Mouse (Mus musculus): ENCODE measurements around the gene Olfr632. TPM values are rescaled to one million over a fixed set of nuclear protein-coding genes. Genes with fewer than 3 reads are reported as not detected.

The Olfr632 gene
- 0.13 TPM in 1 of 2 replicates, not detected in the other for polyA plus RNA-seq (2014; fragmentation: Nextera tagmentation; extraction: Ambion mirVana)

DNA sequence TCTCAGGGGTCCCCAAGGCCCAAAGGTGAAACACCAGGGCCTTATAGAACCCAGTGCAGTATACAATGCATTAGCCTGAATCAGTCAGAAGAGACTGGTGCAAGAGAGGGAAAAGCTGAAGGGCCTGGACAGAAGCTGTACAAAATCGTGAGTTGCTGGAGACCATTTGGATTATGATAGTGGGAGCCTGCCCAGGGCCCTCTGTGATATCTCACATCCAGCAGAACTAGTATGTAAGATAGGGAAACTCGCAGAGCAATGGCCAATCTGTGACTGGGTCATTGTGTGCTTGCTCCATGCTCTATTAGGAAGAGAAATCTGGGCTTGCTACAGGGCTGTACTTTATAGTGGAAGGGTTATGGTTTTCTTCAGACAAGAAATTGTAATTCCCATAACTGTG is at the start of gene Olfr632:
Gene Olfr632, plus strand, starts transcription at position 84 of the 400 bp plus-strand sequence.
- H3K36me3 ChIP-seq (ENCODE audit: control insufficient read depth, insufficient read depth, low read length) = no peaks in the 10 kb centered on the region

DNA sequence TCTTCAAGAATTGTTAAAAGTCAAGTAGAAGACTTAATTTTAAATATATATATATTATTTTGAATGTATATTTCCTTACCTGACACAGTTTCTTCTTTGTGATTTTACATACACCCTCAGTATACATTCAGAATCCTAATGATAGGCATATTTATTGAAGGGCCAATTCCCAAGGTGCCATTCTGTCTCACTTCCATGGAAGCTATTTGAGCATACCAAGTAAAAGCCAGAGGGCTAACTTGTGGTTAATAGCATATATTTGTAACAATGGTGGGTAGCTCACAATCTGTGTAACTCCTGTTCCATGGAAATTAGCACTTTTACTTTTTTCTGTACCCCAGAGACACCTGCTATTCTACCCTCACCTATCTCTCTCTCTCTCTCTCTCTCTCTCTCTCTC is 48.0 kb upstream of the Olfr632 start, which contains the start of gene Olfr66:
Gene Olfr66, minus strand, starts transcription at position 101 of the 400 bp plus-strand sequence.
- Histone ChIP-seq H3K27ac (ENCODE audit: low read depth, low read length) (no peak within 1 kb of the TSS), H3K9ac (ENCODE audit: low read depth, low read length) (no peak within 1 kb of the TSS), H3K4me1 (replicated peaks; ENCODE audit: control insufficient read depth, insufficient read depth, low read length) (no peaks in the 10 kb centered on the region), H3K9me3 (ENCODE audit: control insufficient read depth, low read length) (no peaks in the 10 kb centered on the region), H3K36me3 (ENCODE audit: control insufficient read depth, insufficient read depth, low read length) (no peaks in the 10 kb centered on the region), H3K27me3 (ENCODE audit: control insufficient read depth, insufficient read depth, low read length) (no peaks in the 10 kb centered on the region), H3K4me3 (ENCODE audit: low read depth, low read length) (no peak within 1 kb of the TSS), H3K4me2 (replicated peaks; ENCODE audit: low read depth, low read length) (no peak within 1 kb of the TSS)
- DNase-seq (ENCODE audit: low spot score) (no peak), ATAC-seq (ENCODE audit: low FRiP score) (no peak)

More for the DNA sequence above, at the start of gene Olfr632:
- Histone ChIP-seq H3K9me3 (ENCODE audit: control insufficient read depth, low read length) (no peaks in the 10 kb centered on the region), H3K27me3 (ENCODE audit: control insufficient read depth, insufficient read depth, low read length) (no peaks in the 10 kb centered on the region), H3K4me3 (ENCODE audit: low read depth, low read length) (no peak within 1 kb of the TSS), H3K9ac (ENCODE audit: low read depth, low read length) (no peak within 1 kb of the TSS), H3K4me2 (replicated peaks; ENCODE audit: low read depth, low read length) (no peak within 1 kb of the TSS), H3K27ac (ENCODE audit: low read depth, low read length) (no peak within 1 kb of the TSS), H3K4me1 (replicated peaks; ENCODE audit: control insufficient read depth, insufficient read depth, low read length) (no peaks in the 10 kb centered on the region)
- ATAC-seq (ENCODE audit: low FRiP score) (no peak), DNase-seq (ENCODE audit: low spot score) (no peak)
- WGBS = 66% methylated on average over 2 of the region's 2 CpGs

DNA sequence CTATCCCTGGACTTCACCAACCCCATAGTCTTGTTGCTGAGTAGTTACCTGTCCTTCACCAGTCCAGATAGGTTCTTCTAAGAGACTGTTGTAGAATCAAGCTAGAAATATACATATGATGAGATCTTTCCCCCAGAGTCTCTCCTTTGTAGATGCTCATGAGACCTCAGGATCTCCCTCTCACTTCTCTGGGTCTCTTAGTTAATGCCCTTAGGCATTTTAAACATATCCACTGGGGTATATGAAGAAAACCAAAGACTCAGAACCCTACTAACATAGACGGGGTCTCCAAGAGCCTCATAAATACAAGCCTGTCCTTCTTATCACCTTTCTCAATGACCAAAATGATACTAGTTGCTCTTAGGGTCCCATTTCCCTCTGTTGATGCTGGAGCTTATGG is 39.8 kb upstream of the Olfr632 start, which contains the start of gene Olfr64:
Gene Olfr64, minus strand, starts transcription at position 101 of the 400 bp plus-strand sequence.
- H3K4me2 ChIP-seq (replicated peaks; ENCODE audit: low read depth, low read length) = no peak within 1 kb of the TSS
- ATAC-seq (ENCODE audit: low FRiP score) = no peak
- H3K4me3 ChIP-seq (ENCODE audit: low read depth, low read length) = no peak within 1 kb of the TSS
- no peaks in the 10 kb centered on the region for H3K9me3 ChIP-seq (ENCODE audit: control insufficient read depth, low read length)
- no peak within 1 kb of the TSS for H3K9ac ChIP-seq (ENCODE audit: low read depth, low read length)
- no peaks in the 10 kb centered on the region for H3K36me3 ChIP-seq (ENCODE audit: control insufficient read depth, insufficient read depth, low read length)
- WGBS = 90% methylated on average over 1 of the region's 1 CpGs
- no peaks in the 10 kb centered on the region for H3K27me3 ChIP-seq (ENCODE audit: control insufficient read depth, insufficient read depth, low read length)
- H3K27ac ChIP-seq (ENCODE audit: low read depth, low read length) = no peak within 1 kb of the TSS
- no peaks in the 10 kb centered on the region for H3K4me1 ChIP-seq (replicated peaks; ENCODE audit: control insufficient read depth, insufficient read depth, low read length)
- no peak for DNase-seq (ENCODE audit: low spot score)

DNA sequence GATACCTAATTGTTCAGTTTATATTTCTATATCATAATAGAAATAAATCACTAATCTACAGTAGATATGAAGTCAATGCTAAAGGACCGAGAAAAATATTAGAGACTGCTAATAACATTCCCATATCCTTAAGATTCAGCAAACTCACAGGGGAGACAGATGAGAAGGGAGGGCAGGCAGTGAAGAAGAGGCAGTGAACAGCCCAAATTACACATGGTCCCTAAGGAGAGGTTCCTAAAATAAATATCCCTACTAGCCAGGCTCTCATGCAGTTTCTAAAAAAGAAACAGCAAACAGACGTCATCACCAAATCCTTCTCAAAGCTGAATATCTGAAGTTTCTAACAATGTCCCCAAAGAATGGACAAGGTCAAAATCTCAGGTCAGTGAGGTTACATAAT is 31.0 kb upstream of the Olfr632 start, which contains the start of gene Olfr65:
Gene Olfr65, plus strand, starts transcription at position 301 of the 400 bp plus-strand sequence.
- H3K4me1 ChIP-seq (replicated peaks; ENCODE audit: control insufficient read depth, insufficient read depth, low read length) = no peaks in the 10 kb centered on the region
- 82% methylated on average over 2 of the region's 2 CpGs for WGBS
- ATAC-seq (ENCODE audit: low FRiP score) (no peak), DNase-seq (ENCODE audit: low spot score) (no peak)
- no peak within 1 kb of the TSS for H3K4me2 ChIP-seq (replicated peaks; ENCODE audit: low read depth, low read length)
- H3K27ac ChIP-seq (ENCODE audit: low read depth, low read length) = no peak within 1 kb of the TSS
- no peaks in the 10 kb centered on the region for H3K27me3 ChIP-seq (ENCODE audit: control insufficient read depth, insufficient read depth, low read length)
- H3K9me3 ChIP-seq (ENCODE audit: control insufficient read depth, low read length) = no peaks in the 10 kb centered on the region
- H3K9ac ChIP-seq (ENCODE audit: low read depth, low read length) = no peak within 1 kb of the TSS
- H3K36me3 ChIP-seq (ENCODE audit: control insufficient read depth, insufficient read depth, low read length) = no peaks in the 10 kb centered on the region
- no peak within 1 kb of the TSS for H3K4me3 ChIP-seq (ENCODE audit: low read depth, low read length)

DNA sequence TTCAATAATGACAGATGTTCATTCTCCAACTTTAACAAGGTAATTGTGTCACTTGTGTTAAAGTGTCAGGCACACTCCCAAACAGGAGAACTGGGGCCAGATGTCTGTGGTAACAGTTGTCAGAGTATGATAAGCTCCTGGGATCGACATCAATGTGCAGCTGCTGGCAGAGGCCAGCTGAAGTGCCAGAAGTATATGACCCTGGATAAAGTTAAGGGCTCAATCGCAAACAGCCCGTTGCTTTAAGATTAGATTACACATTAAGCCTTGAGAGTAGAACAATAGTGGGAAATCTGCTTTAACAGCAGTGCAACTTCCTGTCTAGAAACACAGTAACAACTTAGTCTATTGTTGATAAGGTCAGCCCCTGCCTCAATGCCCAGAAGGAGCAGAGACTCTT is 24.1 kb upstream of the Olfr632 start:
- Histone ChIP-seq H3K27ac (ENCODE audit: low read depth, low read length) (no peak overlapping the region), H3K9ac (ENCODE audit: low read depth, low read length) (no peak overlapping the region), H3K27me3 (ENCODE audit: control insufficient read depth, insufficient read depth, low read length) (no peaks in the 10 kb centered on the region), H3K4me3 (ENCODE audit: low read depth, low read length) (no peak overlapping the region), H3K4me1 (replicated peaks; ENCODE audit: control insufficient read depth, insufficient read depth, low read length) (no peaks in the 10 kb centered on the region), H3K9me3 (ENCODE audit: control insufficient read depth, low read length) (no peaks in the 10 kb centered on the region), H3K36me3 (ENCODE audit: control insufficient read depth, insufficient read depth, low read length) (no peaks in the 10 kb centered on the region), H3K4me2 (replicated peaks; ENCODE audit: low read depth, low read length) (no peak overlapping the region)
- WGBS = 60% methylated on average over 3 of the region's 3 CpGs
- ATAC-seq (ENCODE audit: low FRiP score) (no peak), DNase-seq (ENCODE audit: low spot score) (no peak)

DNA sequence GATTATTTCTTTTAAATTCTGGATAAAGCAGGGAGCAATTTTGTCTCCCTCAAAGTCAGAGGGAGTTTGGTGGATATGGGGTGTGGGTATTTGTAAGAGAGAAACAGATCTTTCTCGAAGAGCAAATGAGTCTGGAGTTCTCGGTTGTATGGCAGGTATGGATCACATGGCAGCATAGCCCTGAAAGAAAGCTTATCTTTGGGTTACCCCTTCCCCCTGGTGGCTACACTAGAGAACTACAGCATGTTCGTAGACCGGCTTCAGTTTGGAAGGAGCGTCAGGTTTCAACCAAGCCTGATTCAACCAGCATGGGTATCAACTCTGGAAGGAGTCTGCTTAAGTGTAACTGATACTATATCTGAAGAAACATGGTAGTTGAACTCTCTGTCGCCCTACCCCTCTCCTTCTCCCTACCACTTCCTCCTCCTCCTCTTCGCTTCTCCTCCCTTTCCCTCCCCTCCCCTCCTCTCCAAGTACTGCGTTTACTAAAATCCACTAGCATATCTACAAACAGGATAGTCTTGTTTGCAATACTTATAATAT is 21.1 kb upstream of the Olfr632 start:
- DNase-seq (ENCODE audit: low spot score) = peak; percentile 26

DNA sequence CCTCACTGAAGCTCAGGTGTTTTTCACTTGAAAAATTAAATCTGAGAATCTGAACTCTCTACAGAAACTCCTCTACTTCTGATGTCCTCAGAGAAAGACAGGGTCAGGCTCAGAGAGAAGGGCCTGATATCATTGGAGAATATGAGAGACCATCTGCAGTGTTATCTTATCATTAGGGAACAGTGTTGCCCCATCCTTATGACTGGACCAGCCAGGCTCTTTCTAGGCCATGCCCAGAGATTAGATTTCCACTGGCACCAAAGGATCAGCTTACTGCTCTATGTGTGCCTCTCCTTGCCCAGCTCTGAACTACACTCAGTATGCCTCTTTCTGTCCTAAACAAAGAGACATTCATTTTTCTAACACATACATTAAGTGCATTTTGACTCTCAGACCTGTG is 18.8 kb upstream of the Olfr632 start:
- Histone ChIP-seq H3K4me3 (ENCODE audit: low read depth, low read length) (no peak overlapping the region), H3K27me3 (ENCODE audit: control insufficient read depth, insufficient read depth, low read length) (no peaks in the 10 kb centered on the region), H3K9me3 (ENCODE audit: control insufficient read depth, low read length) (no peaks in the 10 kb centered on the region), H3K36me3 (ENCODE audit: control insufficient read depth, insufficient read depth, low read length) (no peaks in the 10 kb centered on the region), H3K27ac (ENCODE audit: low read depth, low read length) (no peak overlapping the region), H3K9ac (ENCODE audit: low read depth, low read length) (no peak overlapping the region), H3K4me1 (replicated peaks; ENCODE audit: control insufficient read depth, insufficient read depth, low read length) (no peaks in the 10 kb centered on the region), H3K4me2 (replicated peaks; ENCODE audit: low read depth, low read length) (no peak overlapping the region)
- ATAC-seq (ENCODE audit: low FRiP score) = no peak
- no peak for DNase-seq (ENCODE audit: low spot score)

More for the DNA sequence above, 21.1 kb upstream of the Olfr632 start:
- H3K27ac ChIP-seq (ENCODE audit: low read depth, low read length) = no peak overlapping the region
- H3K4me2 ChIP-seq (replicated peaks; ENCODE audit: low read depth, low read length) = no peak overlapping the region
- no peaks in the 10 kb centered on the region for H3K27me3 ChIP-seq (ENCODE audit: control insufficient read depth, insufficient read depth, low read length)
- no peaks in the 10 kb centered on the region for H3K9me3 ChIP-seq (ENCODE audit: control insufficient read depth, low read length)
- no peaks in the 10 kb centered on the region for H3K36me3 ChIP-seq (ENCODE audit: control insufficient read depth, insufficient read depth, low read length)
- no peak overlapping the region for H3K9ac ChIP-seq (ENCODE audit: low read depth, low read length)
- peak; percentile 43; the same call in 1 of the 2 replicates for ATAC-seq (ENCODE audit: low FRiP score)
- 48% methylated on average over 8 of the region's 8 CpGs for WGBS
- no peaks in the 10 kb centered on the region for H3K4me1 ChIP-seq (replicated peaks; ENCODE audit: control insufficient read depth, insufficient read depth, low read length)
- no peak overlapping the region for H3K4me3 ChIP-seq (ENCODE audit: low read depth, low read length)

DNA sequence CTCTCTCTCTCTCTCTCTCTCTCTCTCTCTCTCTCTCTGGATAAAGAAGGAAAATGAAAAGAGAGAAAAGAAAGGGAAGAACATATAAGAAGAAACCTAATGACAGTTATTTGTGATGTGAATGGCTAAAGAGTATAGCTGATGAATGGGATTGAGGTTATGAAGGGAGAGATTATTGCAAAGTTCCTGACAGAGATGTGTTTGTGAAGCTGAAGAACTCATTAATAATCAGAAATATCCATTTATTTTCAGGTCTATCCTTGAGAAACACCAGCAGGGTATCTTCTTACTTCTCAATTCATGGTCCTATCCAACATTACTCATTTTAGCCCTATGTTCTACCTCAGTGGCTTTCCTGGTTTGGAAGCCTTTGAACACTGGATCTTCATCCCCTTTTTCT is 5.6 kb upstream of the Olfr632 start, which contains the start of gene Olfr631:
Gene Olfr631, plus strand, starts transcription at position 301 of the 400 bp plus-strand sequence.
- no peak within 1 kb of the TSS for H3K4me3 ChIP-seq (ENCODE audit: low read depth, low read length)
- H3K9ac ChIP-seq (ENCODE audit: low read depth, low read length) = no peak within 1 kb of the TSS
- no peaks in the 10 kb centered on the region for H3K36me3 ChIP-seq (ENCODE audit: control insufficient read depth, insufficient read depth, low read length)
- DNase-seq (ENCODE audit: low spot score) = no peak
- H3K4me1 ChIP-seq (replicated peaks; ENCODE audit: control insufficient read depth, insufficient read depth, low read length) = no peaks in the 10 kb centered on the region
- no peaks in the 10 kb centered on the region for H3K9me3 ChIP-seq (ENCODE audit: control insufficient read depth, low read length)
- no peak within 1 kb of the TSS for H3K27ac ChIP-seq (ENCODE audit: low read depth, low read length)
- no peak for ATAC-seq (ENCODE audit: low FRiP score)
- no peaks in the 10 kb centered on the region for H3K27me3 ChIP-seq (ENCODE audit: control insufficient read depth, insufficient read depth, low read length)
- H3K4me2 ChIP-seq (replicated peaks; ENCODE audit: low read depth, low read length) = no peak within 1 kb of the TSS

DNA sequence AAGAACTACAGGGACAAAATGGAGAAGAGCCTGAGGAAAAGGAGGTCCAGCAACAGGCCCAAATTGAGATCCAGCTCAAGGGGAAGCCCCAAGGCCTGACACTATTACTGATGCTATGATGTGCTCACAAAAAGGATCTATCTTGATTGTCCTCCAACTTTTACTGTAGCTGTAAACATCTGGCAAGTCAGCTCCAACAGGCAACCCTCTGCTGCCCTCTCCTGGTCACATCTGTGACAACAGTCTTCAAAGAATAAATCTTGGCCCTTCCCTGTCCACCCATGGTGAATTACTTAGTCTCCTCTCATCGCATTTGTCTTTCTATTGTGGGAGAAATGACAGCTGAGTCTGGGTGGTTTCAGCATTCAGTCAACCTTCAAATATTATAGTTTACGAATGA is 8.6 kb downstream of the Olfr632 start:
- ATAC-seq (ENCODE audit: low FRiP score) (no peak), DNase-seq (ENCODE audit: low spot score) (peak; percentile 81)
- no peaks in the 10 kb centered on the region for H3K4me1 ChIP-seq (replicated peaks; ENCODE audit: control insufficient read depth, insufficient read depth, low read length)
- no peak overlapping the region for H3K4me3 ChIP-seq (ENCODE audit: low read depth, low read length)
- H3K9ac ChIP-seq (ENCODE audit: low read depth, low read length) = no peak overlapping the region
- H3K27ac ChIP-seq (ENCODE audit: low read depth, low read length) = no peak overlapping the region
- H3K36me3 ChIP-seq (ENCODE audit: control insufficient read depth, insufficient read depth, low read length) = no peaks in the 10 kb centered on the region
- H3K9me3 ChIP-seq (ENCODE audit: control insufficient read depth, low read length) = no peaks in the 10 kb centered on the region
- 25% methylated on average over 2 of the region's 2 CpGs for WGBS
- no peaks in the 10 kb centered on the region for H3K27me3 ChIP-seq (ENCODE audit: control insufficient read depth, insufficient read depth, low read length)
- no peak overlapping the region for H3K4me2 ChIP-seq (replicated peaks; ENCODE audit: low read depth, low read length)
